Mouse (Mus musculus) myocyte (in vitro differentiated cells): ENCODE measurements around the gene Gm45713.

Source experiments
- E2F4 ChIP-seq: IDR thresholded peaks from one replicate; pipeline ENCODE4 v1.6.1; 2011; ENCODE audit warnings: mild to moderate bottlenecking, control low read depth, moderate library complexity; ENCODE audit not compliant: insufficient read depth
- MAX ChIP-seq: IDR thresholded peaks from one replicate; pipeline ENCODE4 v1.6.1; 2011; ENCODE audit warnings: low read depth, mild to moderate bottlenecking, control low read depth
- MYOG ChIP-seq, 3 experiments: IDR thresholded peaks; one replicate each; pipeline ENCODE4 v1.6.1; 2011; ENCODE audit warnings: control low read depth in 2 of 3, low read depth in 2 of 3, mild to moderate bottlenecking in 2 of 3; ENCODE audit not compliant: insufficient read length in 2 of 3, control insufficient read depth in 1 of 3, insufficient read depth in 1 of 3
- POLR2A ChIP-seq: IDR thresholded peaks from one replicate; pipeline ENCODE4 v1.6.1; 2011; ENCODE audit warnings: low read depth, mild to moderate bottlenecking, control low read depth, moderate library complexity; ENCODE audit not compliant: insufficient read length
- POLR2AphosphoS2 ChIP-seq: IDR thresholded peaks from one replicate; pipeline ENCODE4 v1.6.1; 2011; ENCODE audit warnings: low read depth, control low read depth; ENCODE audit not compliant: insufficient read length
- SRF ChIP-seq: IDR thresholded peaks from one replicate; pipeline ENCODE4 v1.6.1; 2011; ENCODE audit warnings: low read depth; ENCODE audit not compliant: control insufficient read depth, insufficient read length
- TCF12 ChIP-seq: IDR thresholded peaks from one replicate; pipeline ENCODE4 v1.6.1; 2011; ENCODE audit warnings: mild to moderate bottlenecking, control low read depth; ENCODE audit not compliant: poor library complexity, insufficient read depth, severe bottlenecking
- TCF3 ChIP-seq: IDR thresholded peaks from one replicate; pipeline ENCODE4 v1.6.1; 2011; ENCODE audit warnings: low read depth, control low read depth; ENCODE audit not compliant: insufficient read length
- USF1 ChIP-seq: IDR thresholded peaks from one replicate; pipeline ENCODE4 v1.6.1; 2011; ENCODE audit warnings: low read depth, mild to moderate bottlenecking, control low read depth, moderate library complexity

DNA sequence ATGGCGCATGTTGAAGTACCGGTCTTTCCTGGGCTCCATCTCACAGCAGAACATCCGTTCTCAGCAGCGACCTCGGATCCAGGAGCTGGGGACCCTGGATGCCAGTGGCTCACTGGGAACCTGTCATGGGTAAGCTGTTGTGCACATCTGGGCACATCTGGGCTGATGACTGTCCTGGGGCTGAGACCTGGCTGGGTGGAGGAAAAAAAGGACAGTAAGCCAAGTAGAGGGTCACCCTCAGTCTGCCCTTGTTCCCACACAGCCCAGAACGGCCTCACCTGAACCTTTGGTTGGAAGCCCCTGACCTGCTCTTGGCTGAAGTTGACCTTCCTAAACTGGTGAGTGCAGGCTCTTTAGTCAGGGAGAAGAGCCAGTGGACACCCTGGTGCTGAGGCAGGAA, 23.0 kb upstream of the Gm45713 start:
- TF ChIP-seq POLR2A: no peak
- no peak for TF ChIP-seq TCF3
- no peak for TF ChIP-seq MAX
- no peak for TF ChIP-seq POLR2AphosphoS2
- TF ChIP-seq TCF12: no peak
- no peak for TF ChIP-seq USF1
- TF ChIP-seq E2F4: no peak
- TF ChIP-seq MYOG (IDR thresholded peaks at IDR 0.05; ENCODE audit: control insufficient read depth in 1 of 3, insufficient read depth in 1 of 3, insufficient read length in 2 of 3, low read depth in 2 of 3): no peak
- TF ChIP-seq SRF: no peak
